Mouse (Mus musculus) c-Kit-positive CD71-positive TER-119-negative erythroid progenitor cells, embryonic 14.5 days (primary cell): ENCODE measurements around the gene Ift27.
A peak's percentile ranks its signal among the peaks of the same experiment; 100 is the strongest.

Experiments
- DNase-seq: peaks from one replicate; pipeline ENCODE4 v3.0.0-alpha.2; 2013; ENCODE audit warnings: low read depth

Gene Ift27

GRCm38 (mm10) chr15:78172256-78172898 is 1.5 kb downstream of the Ift27 start:
- no peak for DNase-seq

GRCm38 (mm10) chr15:78171651-78172050 is 2.3 kb downstream of the Ift27 start:
- DNase-seq: no peak

GRCm38 (mm10) chr15:78170708-78171107 is 3.2 kb downstream of the Ift27 start:
- no peak for DNase-seq

GRCm38 (mm10) chr15:78169566-78169965 is 4.3 kb downstream of the Ift27 start:
- no peak for DNase-seq

GRCm38 (mm10) chr15:78165292-78165691 is 8.6 kb downstream of the Ift27 start:
- no peak for DNase-seq

GRCm38 (mm10) chr15:78164466-78164865 is 9.4 kb downstream of the Ift27 start:
- DNase-seq: no peak

DNA sequence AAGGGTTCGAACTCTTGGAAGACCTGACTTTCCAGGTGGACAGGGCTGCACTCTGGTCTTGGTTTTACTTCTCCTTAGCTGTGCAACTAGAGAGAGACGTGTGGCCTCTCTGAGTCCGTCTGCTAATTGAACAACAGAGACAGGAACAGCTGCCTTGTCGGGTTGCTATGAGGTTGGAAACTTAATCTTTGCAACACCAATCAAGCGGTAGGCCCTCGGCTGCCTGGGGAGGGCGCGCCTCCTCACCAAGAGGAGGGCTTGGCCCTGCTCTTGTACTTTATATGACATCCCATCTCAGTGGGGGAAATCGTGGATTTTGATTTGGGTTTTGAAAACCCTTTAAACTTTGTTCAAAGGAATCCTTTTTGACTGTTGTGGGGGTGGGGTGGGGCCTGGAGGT is 12.0 kb downstream of the Ift27 start:
- DNase-seq: no peak

- DNase-seq: no peak
Measured at GRCm38 (mm10) chr15:78158335-78158734, 15.6 kb downstream of the Ift27 start.

DNA sequence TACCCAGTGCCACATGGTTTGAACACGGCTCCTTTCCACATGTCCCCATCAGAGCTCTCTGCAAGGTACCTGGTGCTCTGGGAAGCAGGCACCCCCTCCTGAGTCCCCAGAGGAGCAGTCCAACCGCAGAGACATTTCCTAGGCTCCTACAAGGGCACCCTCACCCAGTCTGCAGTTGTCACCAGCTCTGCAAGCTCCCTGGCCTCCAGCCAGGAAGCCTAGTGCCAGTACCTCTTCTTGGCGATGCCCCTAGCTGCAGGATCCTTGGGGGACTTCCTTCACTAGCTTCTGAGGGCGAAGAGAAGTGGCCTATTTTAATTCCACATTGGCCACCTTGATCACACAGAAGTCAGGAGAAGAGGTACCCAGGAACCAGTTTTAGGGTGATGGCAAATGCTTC is 16.1 kb downstream of the Ift27 start:
- no peak for DNase-seq

GRCm38 (mm10) chr15:78157330-78157729 is 16.6 kb downstream of the Ift27 start:
- DNase-seq: no peak

- no peak for DNase-seq
Measured at GRCm38 (mm10) chr15:78155421-78155820, 18.5 kb downstream of the Ift27 start.

DNA sequence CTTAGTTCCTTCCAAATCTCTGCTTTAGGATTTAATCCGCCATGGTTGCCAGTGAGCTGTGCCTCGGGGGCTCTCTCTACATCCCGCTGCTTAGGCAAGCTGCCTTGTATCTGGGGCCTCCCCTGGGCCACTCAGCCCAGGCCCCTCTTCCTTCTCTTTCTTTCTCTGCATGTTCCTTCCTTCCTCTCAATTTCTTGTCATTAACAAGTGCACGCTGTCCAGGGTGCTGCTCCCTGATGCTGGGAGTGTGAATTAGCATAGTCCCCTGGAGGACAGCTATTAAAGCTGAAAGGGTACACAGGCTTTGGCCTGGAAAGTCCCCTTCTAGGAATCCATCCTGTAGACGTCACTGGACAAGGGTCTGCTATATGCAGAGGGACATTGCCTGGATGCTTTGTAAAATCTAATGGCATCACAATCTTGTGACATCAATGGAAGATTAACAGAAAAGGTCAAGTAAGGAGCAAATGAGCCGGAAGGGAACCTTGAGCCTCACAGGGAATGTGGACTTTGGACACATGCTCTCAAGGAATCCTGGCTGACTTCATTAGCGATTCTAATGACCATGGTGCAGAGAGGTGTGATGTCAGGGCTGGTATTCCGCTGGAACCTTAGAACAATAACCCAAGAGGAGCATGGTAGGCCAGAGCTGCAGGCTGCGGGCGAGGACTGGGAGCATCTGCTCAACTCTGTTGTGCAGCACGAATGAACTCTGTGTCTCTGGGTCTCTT is 20.7 kb downstream of the Ift27 start:
- no peak for DNase-seq

DNA sequence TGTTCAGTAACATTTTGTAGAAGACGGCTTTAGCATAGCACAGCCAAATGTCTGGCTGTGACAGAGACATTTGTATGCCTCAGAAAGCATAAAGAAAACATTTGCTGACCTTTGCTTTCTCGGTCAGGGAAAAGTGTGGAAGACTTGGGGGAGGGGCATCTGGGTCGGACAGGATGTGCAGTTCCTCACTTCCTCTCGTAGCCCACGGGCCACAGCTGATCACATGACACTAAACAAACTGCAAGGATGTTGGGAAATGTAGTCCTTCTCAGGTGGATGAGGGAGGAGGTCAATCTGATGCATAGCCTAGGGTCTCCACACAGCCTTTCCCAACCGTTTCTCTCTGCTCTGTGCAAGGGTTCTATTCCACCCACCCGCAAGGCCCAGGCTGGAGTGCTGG is 25.3 kb downstream of the Ift27 start:
- DNase-seq: no peak

- no peak for DNase-seq
Measured at GRCm38 (mm10) chr15:78140226-78140625, 33.7 kb downstream of the Ift27 start.

DNA sequence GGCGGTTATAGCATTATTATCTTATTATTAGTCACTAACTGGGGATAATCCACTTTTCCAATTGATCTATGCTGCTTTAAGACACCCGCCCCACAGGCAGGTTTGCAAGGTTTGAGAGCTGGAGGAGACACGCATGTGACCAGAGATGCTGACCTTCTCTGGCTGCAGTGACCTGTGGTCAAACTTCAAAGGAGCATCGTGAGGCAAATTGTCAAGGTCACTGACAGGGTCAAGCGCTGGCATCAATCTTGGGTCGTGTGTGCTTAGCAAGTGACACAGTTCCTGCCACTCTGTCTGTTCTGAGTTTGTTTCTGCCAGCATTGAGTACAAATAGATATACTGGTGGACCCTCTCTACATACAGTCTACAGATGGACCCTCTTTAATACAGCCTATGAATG is 39.3 kb downstream of the Ift27 start:
- DNase-seq: no peak

DNA sequence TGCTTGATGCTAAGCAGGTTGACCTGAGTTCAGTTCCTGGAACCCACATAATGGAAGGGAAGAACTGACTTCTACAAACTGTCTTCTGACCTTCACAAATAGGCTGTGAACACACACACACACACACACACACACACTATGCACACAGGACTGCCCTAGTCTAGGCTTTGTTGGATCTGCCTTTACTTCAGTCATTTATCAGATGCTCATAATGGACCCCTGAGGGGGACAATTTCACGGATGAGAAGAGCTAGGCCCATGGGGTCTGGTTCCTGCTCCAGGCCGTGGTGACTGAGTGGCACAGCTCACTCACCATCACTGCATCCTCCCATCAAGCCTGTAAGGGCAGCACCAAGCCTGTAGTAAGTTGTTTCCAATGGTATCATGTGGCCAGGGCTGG is 40.5 kb downstream of the Ift27 start:
- no peak for DNase-seq

GRCm38 (mm10) chr15:78119704-78120103 is 54.2 kb downstream of the Ift27 start, which contains the start of gene Cacng2:
Gene Cacng2 (minus strand): TSS chr15:78120028.
- DNase-seq: peak; percentile 88

GRCm38 (mm10) chr15:78119248-78119647 is 54.7 kb downstream of the Ift27 start:
- DNase-seq: no peak

- no peak for DNase-seq
Measured at GRCm38 (mm10) chr15:78118275-78118995, 55.5 kb downstream of the Ift27 start.

- no peak for DNase-seq
Measured at GRCm38 (mm10) chr15:78117731-78118130, 56.2 kb downstream of the Ift27 start.

GRCm38 (mm10) chr15:78116936-78117335 is 57.0 kb downstream of the Ift27 start:
- DNase-seq: no peak

- DNase-seq: no peak
Measured at GRCm38 (mm10) chr15:78116244-78116643, 57.7 kb downstream of the Ift27 start.
